Mouse (Mus musculus) right cerebral cortex, postnatal 36 days (tissue): ENCODE results near the gene Btbd1.

Source experiments
- DNase-seq, 2 experiments: peaks; one replicate each; pipeline ENCODE4 v3.0.0; 2022; ENCODE audit warnings: low spot score in 2 of 2, mixed read lengths in 1 of 2

Btbd1 gene

DNA sequence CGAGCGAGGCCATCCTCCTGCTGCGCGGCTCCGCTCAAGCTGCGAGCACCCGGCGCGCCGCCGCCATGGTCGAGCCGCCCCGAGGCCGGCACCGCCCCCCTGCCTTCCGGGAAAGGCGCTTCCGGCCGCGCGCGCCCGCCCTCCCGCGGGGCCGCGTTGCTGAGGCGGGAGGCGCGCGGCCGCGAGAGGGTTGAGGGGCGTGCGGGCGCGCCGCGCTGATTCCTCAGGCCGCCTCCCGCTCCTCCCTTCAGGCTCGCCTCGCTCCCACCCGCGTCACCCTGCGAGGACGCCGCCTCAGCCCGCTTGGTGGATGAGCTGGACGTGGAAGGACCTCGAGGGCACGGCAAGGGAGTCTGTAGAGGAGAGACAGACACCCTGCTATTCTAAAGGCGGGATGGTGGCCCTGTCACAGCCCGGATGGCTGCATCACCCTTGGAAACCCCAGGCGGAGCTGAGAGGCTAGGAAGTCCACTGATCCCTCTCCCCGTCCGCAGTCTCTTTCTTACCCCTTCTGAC, at the start of gene Btbd1:
Gene Btbd1 (minus strand): TSS at position 53 of the 516 bp plus-strand sequence.
- peak; percentile 73 to 75 for DNase-seq

DNA sequence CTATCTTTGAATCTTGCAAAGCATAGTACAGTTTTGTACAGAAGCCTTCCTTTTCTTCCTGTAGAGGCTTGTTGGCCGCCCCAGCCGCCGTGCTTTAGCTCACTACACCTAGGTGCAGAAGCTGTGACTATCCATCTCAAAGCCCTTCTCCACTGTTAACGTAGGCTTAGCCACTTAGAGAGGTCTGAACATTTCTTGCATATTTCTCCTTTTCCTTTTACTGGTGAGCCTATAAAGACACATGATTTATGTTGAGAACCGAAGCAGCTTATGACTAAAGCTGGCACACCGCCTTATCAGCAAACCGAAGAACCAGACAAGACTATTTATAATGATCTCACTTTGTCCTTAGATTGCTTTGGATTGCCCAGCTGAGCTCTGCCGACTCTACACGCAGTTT, 46.1 kb upstream of the Btbd1 start:
- no peak for DNase-seq

DNA sequence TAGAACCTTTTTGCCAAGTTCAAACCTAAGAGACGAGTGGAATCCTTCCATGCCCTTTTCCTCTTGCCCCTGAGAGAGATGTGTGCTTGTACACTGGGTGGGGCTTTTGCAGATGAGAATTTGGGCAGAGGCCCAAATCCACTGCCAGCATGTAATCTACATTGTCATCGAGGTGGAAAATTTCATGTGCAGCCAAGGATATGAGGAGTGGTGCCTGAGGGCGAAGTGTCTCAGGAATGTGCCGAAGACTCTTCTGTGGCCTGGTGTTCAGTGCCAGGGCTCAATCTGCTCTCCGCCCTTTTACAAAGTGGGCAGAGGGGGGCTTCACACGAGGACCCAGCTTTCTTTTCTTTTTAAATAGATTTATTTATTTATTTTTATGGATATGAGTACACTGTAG, 45.4 kb upstream of the Btbd1 start:
- DNase-seq, result no peak

DNA sequence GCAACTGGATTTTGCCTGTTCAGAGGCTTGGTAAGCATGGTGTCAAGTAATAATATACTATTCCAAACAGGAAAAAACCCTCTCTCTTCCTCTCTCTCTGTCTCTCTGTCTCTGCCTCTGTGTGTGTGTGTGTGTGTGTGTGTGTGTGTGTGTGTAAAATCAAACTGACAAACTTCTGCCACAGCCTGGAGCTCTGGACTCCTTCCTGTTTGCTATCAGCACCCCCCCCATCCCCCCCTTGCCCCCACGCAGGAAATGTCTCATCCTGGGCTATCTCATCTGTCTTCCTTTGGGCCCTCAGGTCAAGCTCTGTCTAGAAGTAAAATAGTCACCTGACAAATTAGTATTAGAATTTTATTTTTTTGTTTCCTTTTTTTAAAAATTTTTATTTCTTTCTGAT, 44.6 kb upstream of the Btbd1 start:
- DNase-seq, result no peak

DNA sequence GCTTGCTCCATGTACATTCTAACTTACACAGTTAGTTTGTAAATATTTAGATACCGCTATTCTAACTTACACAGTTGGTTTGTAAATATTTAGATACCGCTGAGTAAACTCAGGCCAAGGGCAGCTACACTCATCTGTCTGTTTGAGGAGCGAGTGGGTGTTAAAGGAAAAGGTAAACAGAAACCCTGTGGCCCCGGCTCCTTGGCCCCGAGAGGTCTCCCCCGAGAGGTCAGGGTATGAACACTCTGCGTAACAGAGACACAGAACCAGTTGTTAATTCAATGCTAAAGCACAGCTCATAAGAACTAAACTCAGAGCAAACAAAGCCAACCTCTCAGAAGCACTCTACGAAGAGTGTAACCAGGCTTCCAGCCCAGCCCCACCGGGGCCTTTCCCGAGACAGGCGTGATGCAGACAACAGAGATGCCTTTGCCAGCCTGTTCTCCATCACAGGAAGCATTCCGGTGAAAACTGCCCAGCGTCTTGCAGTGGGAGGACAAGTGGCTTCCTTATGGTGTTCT, 43.3 kb upstream of the Btbd1 start:
- DNase-seq, result no peak

DNA sequence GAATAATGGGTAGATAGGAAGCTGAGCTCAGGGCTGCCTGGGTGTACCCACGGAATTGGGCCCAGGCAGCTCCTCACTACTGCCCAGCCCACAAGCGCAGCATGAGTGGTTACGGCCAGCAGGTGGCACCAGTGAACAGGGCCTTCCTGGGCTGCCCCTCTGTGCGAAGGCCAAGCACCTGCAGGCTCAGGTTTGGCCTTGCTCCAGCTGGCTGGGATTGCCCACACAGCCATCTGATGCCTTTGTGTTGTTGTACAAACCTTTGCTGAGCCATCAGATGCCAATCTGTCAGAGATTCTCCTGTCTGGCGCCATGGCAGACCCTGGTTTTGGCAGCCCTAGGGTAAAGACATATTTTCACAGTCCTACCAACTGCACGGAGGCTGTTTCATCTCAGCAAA, 38.9 kb upstream of the Btbd1 start:
- no peak for DNase-seq

DNA sequence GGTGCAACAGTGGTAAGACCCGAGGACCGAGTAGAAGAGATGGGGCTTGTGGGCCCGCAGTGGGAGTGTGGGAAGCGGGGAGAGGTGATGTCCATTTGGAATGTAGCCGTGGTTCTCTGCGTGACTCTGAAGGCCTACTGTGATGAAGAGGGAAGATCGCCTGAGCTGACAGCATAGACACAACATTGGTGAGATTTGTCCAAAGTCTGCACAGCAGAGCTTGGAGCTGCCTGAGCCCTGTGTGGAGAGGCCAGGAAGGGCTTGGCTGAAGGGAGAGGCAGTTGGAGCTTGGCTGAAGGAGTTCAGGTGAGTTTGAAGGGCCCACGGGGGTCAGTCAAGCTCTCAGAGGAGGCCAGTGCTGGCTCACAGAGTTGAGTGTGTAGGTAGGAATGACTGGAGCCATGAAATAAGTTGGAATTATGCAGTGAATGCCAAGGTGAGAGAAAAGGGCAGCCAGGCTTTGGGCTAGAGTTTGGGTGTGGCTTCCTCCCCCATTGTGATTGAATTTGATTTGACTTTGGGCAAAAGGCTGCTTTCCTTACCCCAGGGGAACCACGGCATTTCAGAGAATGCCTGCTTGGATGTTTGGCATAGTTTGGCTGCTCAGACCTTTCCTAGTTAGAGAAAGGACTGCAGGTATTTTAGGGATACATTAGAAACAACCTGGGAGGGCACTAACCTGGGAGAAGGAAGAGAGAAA, 38.1 kb upstream of the Btbd1 start:
- no peak for DNase-seq

DNA sequence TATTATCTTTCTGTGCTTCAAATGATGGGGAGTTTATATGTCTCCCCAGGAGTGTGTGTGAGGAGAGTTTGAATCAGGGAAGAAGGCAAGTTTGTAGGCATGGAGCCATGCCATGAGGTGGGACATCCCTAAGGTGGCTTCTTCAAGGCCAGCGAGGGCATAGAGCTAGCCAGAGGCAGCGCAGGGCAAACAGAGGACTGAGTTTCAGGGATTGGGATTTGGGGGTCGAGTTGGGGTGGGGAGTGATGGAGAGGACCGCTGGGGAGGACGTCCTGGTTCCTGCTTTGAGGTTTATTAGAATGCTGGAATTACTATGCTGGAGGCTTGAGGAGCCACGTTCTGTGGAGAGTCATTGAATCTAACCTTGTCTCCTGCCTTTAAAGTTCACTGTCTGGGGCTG, 36.7 kb upstream of the Btbd1 start:
- no peak for DNase-seq

DNA sequence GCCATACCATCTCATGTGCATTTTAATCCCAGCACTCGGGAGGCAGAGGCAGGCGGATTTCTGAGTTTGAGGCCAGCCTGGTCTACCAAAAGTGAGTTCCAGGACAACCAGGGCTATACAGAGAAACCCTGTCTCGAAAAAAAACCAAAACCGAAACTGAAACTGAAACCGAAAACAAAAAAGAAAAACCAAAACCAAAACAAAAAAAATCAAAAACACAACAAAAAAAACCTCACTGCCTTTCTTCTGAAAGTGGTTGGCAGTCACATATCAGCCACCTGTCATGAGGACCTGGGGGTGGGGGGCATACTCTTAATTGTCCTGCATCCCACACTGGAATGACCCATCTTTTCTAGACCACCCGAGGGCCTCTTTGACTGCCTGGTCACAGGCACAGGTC, 35.3 kb upstream of the Btbd1 start:
- DNase-seq, result no peak

DNA sequence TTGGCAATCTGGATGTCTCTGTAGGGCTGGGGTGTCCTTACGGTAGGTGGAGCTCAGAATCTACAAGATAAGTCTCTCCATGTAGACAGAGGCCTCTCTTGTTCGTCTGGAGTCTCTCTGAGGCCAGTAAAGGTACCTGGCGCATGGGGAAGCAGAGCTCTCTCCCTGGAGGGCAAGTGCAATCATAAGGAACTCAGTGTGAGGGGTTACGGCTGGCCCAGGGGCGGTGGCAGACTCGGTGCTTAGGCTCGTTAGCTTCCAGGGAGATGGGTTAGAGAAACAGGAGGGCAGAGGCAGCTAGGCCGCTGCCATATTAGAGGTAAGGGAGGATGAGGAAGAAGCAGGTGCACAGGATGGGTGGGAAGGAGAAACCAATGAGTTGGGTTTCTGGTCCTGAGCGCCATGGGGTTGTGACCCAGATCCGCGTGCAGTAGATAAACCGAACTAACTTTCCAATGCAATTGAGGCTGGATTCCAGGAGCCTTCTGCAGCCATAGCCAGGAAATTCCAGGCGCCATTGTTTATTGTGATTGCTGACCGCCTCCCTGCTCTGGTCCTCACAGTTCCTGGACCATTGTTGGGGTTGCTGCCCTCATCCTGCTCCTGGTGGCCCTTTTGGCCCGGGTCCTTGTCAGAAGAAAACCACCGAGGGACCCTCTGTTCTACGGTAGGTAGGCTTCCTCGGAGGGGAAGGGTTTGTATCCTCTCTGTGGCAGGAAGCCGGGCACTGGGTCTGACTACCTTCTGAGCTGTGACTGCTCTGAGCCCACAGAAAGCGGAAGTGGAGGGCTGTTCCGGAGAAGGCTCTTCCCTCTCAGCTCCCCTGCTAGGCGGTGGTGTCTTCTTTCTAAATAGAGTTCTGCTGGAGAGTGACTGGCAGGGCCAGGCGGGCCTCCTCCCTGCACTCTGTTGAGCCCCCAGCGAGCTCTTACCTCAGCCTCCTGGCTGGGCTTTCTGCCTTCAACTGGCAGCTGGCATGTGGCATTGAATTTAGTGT, 33.7 kb upstream of the Btbd1 start:
- no peak for DNase-seq

DNA sequence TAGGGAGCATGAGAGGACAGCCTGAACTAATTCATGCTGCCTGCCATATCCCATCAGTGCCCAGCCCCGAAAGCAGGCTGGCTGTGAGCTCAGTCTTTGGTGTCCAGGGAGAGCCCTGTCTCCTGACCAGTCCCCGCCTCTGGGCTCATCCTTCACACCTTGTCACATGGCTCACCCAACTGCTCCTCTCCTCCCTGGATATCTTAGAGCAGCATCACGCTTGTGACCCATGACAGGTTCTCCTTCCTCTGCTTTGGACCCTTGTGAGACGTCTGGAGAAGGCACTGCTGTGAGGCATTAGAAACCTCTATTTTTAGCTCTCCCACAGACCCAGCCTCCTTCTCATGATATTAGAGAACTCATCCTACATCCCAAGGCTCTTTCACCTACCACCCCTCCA, 32.7 kb upstream of the Btbd1 start:
- DNase-seq, result no peak

DNA sequence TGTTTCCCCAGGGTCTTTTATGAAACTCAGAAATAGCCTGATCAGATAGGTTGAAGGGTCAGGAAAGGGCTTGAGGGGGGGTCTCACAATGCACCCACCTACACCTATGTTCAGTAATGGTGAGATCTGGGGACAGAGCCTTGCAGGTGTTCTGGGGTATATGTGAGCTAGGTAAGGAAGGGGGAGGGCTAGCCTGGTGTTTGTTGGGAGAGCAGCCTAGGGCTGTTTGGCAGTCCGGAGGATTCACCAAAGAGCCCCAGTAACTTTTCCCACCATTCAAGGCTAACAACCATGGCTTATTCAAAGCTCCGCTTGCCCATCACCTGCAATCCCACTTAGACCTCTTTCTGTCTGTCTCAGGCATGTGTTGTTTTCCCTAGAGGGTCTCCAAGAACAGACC, 32.2 kb upstream of the Btbd1 start:
- DNase-seq, result no peak

DNA sequence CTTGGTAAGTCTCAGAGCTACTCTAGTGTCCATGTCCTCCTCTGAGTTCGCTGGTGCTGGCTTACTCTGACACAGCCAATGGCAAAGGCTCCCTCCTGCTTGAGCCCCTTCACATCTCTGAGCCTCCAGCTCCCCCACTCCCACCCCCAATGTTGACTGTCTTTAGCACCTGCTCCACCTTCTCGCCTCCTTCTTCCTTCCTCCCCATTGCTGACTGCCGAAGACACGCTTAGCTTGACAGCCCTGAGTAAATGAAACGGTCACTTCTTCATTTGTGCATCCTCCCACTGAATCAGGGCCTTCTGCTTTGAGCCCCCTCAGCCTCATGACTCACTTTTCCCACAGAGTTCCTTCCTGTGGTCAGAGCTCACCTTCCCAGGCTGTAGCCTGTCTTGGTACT, 31.8 kb upstream of the Btbd1 start:
- DNase-seq, result no peak

DNA sequence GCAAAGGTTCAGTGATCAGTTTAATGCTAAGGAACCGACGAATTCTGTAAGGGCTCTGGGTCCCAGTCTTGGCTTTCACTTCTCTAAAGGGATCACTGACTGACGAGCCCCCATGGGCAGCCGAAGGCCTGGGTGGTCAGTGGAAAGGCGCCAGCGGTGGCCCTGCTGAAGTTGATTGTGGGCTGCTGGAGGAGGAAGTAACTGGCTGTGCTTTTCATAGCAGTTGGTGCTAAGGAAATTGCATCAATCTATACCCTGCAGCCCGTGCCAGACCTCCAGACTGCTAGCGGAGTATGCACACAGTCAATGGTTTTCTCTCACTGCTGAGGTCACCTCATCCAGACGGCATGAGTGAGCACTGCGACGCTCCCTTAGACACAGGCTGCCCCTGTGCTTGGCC, 30.8 kb upstream of the Btbd1 start:
- no peak for DNase-seq

DNA sequence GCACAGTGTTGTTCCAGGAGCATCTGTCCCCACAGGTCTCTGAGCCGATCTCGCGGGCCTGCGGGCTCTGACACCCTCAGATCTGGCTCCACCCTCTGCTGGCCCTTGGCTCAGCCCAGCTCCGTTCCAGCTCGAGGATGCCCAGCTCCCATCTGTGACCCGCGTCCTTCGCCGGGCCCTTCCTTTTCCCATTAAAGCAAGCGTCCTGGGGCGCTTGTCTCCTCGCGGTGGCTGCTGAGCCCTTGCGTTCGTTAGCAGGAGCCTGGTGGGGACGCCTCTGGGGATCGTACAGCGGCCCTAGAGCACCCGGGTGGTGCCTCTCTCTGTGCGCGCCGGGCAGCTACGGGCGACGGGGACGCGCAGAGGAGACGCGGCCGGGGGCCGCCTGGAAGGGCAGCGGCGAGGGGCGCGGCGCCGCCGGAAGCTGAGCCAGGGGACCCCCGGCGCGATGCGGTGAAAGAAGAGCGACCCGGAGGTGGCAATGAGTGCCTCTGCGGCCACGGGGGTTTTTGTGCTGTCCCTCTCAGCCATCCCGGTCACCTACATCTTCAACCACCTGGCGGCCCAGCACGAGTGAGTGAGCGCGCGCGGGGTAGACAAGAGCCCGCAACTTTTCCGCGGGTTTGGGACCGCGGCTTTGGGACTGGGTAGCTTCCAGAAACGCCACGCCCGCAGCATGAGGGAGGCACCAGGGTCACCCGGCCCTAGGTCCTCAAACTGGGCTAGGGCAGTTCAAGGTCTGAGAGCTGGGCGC, 29.9 kb upstream of the Btbd1 start, which contains the start of gene Tm6sf1:
Gene Tm6sf1 (plus strand): TSS at position 34 of the 754 bp plus-strand sequence.
- no peak for DNase-seq

DNA sequence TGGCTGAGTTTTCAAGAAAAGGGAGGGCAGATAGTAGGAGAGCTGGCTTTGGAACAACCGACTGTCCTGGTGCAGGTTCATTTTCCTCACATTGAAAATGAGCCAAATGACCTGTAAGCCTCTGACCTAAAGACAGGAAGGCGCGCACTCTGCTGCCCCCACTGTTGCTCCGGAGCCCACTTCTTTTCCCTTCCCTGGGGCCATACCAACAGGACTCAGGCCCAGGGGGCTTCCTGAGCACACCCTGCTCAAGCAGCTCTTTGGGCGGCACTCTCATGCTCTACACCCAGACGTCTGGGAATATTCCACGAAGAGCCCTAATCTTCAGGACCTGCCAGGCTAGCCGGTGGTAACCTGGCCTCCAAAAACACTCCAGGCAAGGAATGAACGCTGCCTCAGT, 29.0 kb upstream of the Btbd1 start:
- DNase-seq, result no peak

DNA sequence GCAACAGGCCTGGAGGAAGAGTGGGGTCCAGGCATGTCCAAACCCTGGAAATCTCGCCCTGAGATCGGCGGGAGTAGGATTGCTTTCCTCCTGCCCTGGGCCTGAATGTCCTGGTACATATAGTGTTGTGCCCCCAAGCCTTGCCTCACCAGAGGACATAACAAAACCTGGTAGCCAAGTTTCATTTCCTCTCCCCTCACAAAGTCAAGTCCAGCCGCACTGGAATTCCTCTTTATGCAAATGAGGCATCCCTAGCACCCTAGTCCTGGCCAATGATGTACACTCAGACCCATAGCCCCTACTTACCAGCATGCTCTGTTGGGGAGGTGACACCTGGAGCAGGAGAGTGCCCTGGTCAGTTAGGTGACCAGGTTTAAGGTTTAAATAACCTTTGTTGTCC, 27.0 kb upstream of the Btbd1 start:
- no peak for DNase-seq

DNA sequence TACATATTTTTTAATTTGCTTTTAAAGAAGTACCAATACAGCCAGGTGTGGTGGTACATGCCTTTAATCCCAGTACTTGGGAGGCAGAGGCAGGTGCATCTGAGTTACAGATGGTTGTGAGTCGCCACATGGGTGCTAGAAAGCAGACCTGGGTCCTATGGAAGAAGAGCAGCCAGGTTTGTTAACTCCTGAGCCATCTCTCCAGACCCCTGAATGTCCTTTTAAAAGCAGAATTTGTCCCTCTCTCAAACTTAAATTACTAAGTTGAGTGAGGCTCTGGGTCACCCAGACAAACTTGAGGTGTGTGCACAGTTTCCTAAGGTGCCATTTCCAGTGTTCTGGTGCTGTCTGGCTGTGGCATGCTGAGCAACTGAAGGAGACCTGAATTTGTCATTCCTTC, 26.5 kb upstream of the Btbd1 start, which contains the start of gene Gm10160:
Gene Gm10160 (minus strand): TSS at position 101 of the 400 bp plus-strand sequence.
- no peak for DNase-seq

DNA sequence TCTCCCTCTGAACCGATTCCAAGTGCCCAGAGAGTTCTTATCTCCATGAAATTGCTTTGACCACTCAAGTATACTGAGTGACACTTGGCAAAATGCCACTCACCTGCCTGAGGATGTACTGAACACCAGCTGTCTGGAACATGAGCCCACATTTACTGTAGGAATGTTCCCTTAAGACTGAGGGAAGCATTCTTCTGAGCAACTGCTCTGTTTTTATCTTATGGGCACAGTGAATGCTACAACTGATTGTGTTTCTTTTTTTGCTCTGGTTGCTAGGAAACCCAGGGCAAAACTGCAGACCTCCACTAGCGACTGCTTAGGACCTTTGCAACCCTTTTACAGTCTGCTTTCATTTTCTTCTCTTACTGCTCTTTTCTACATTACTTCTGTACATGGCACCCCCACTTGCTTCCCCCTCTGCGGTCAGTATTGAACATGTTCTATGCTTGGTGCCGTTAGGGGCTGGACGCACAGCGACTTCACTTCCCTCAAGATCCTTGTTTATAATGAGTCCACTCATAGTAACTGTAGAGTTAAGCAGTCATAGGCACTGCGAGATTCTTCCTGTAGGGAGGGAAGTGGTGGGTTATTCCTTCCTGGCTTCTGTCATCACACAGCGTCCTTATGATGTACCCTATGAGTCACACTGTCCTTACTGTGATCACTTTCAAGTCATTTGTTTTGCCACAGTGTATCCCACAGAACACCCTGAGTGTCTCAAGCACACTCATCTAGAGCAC, 25.5 kb upstream of the Btbd1 start:
- no peak for DNase-seq

DNA sequence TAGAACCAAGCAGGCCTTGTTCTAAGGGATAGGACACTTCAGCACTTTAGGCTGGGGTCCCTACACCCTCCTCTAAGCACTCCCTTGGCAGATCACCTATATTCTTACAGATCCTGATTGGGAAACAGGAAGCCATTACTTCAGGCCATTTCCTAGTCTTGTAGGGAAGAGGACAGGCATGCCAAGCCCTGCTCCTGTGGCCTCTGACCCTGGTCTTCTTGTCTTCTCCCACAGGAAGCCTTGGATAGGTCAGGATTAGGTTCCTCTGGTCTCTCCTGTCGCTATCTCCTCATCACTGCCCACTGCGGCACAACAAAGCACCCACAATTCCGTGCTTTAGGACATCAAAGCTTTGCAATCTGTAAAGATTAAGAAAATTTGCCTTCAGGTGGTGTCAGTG, 22.5 kb upstream of the Btbd1 start:
- DNase-seq, result no peak

DNA sequence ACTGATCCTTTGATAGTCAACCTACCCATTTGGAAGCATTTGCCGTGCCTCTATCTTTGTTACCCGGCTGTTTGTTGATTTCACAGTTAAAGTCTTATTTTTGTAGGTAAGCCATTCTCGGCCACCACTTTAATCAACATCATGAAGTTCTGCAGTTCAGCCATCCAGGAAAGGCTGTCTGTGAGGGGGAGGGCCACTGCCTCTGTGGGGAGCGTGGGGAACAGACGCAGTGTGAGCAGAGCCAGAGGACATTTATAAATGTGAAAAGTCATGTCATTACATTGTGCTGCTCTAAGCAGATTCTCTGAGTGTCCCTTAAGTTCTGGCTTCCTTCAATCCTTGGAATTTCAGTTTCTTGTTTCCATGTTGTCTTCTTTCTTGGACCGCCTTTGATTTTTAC, 20.9 kb upstream of the Btbd1 start:
- no peak for DNase-seq
